Mouse (Mus musculus): Measurements from ENCODE around the gene Cttnbp2. TPM values are rescaled to one million over a fixed set of nuclear protein-coding genes. Genes with fewer than 3 reads are reported as not detected.

The Cttnbp2 gene
- polyA plus RNA-seq, 1 experiment from 2014 or later = 8.6 TPM

- Histone ChIP-seq H3K27ac (replicated peaks) (no peak overlapping the region), H3K9ac (no peak overlapping the region), H3K9me3 (no peaks in the 10 kb centered on the region), H3K4me1 (no peaks in the 10 kb centered on the region), H3K4me3 (no peak overlapping the region), H3K4me2 (no peak overlapping the region; the same call in 1 of the 2 replicates), H3K36me3 (no peaks in the 10 kb centered on the region), H3K27me3 (replicated peaks) (no peaks in the 10 kb centered on the region)
- WGBS = 41% methylated on average over 5 of the region's 5 CpGs
- ATAC-seq (ENCODE audit: extremely low read depth, insufficient number of reproducible peaks, low FRiP score, low TSS enrichment) = no peak
Measured at GRCm38 (mm10) chr6:18499833-18500232, 14.8 kb downstream of the Cttnbp2 start.

DNA sequence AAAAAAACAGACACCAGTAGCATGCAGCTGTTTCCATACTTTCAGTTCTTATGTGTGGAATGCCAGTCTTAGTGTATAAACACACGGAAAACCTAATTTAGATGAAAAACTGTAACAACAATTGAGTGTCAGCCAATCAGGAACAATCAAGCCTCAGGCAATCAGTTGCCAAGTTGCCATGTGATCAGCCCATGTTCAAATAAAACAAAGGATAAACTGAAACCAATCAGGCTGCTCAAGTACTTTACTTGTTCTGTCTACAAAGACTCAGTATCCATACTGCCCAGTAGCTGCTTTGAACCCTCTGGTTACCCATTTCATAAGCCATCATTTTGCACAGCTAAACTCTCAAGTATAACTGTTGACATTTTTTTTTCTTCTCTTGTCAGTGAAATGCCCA lies 21.7 kb downstream of the Cttnbp2 start:
- no peaks in the 10 kb centered on the region for H3K27me3 ChIP-seq (replicated peaks)
- no peak overlapping the region for H3K9ac ChIP-seq
- H3K36me3 ChIP-seq = no peaks in the 10 kb centered on the region
- no peaks in the 10 kb centered on the region for H3K9me3 ChIP-seq
- 74% methylated on average over 1 of the region's 1 CpGs for WGBS
- no peak overlapping the region for H3K4me3 ChIP-seq
- 0 out of 2 replicates have a peak, but pooled peaks cover 4% of the 10 kb centered on the region for H3K4me1 ChIP-seq
- no peak overlapping the region for H3K27ac ChIP-seq (replicated peaks)
- H3K4me2 ChIP-seq = no peak overlapping the region
- no peak for ATAC-seq (ENCODE audit: extremely low read depth, insufficient number of reproducible peaks, low FRiP score, low TSS enrichment)

DNA sequence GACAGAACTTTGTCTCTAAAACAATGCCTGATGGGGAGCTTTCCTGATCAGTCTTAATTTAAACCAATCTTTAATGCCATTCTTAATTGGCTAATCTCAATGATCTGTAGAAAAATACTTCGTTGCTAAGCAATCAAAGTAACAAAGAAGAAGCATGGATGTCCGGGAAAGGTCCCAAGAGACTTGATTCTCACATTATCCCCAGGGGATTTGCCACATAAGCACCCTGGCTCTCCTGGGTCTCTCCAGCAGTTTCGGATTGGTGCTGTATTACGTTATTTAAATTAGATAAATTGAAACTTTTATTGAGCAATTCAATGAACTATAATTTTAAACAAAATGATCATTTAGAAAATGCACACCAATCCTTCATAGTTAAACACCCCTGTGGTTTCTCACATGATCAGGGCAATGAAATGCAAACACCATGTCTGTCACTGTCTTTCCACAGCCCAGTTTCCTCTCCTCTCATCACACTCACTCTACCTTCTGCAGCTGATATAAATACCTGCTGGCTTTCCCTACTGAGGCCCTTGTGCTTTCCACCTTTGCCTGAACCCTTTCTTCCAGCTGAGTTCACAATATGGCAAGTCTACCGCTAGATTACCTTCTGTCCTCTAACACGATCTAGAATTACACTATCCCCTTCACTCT lies 22.3 kb downstream of the Cttnbp2 start:
- H3K4me3 ChIP-seq = no peak overlapping the region
- no peaks in the 10 kb centered on the region for H3K36me3 ChIP-seq
- no peaks in the 10 kb centered on the region for H3K9me3 ChIP-seq
- H3K27me3 ChIP-seq (replicated peaks) = no peaks in the 10 kb centered on the region
- no peak overlapping the region for H3K9ac ChIP-seq
- ATAC-seq (ENCODE audit: extremely low read depth, insufficient number of reproducible peaks, low FRiP score, low TSS enrichment) = no peak
- no peak overlapping the region for H3K27ac ChIP-seq (replicated peaks)
- WGBS = 69% methylated on average over 6 of the region's 6 CpGs
- H3K4me1 ChIP-seq = 0 out of 2 replicates have a peak, but pooled peaks cover 4% of the 10 kb centered on the region
- H3K4me2 ChIP-seq = no peak overlapping the region

GRCm38 (mm10) chr6:18485087-18485486 lies 29.6 kb downstream of the Cttnbp2 start:
- Histone ChIP-seq H3K4me2 (no peak overlapping the region), H3K27me3 (replicated peaks) (no peaks in the 10 kb centered on the region), H3K4me3 (no peak overlapping the region), H3K9ac (no peak overlapping the region), H3K36me3 (no peaks in the 10 kb centered on the region), H3K27ac (replicated peaks) (no peak overlapping the region), H3K4me1 (no peaks in the 10 kb centered on the region), H3K9me3 (no peaks in the 10 kb centered on the region)
- ATAC-seq (ENCODE audit: extremely low read depth, insufficient number of reproducible peaks, low FRiP score, low TSS enrichment) = no peak

DNA sequence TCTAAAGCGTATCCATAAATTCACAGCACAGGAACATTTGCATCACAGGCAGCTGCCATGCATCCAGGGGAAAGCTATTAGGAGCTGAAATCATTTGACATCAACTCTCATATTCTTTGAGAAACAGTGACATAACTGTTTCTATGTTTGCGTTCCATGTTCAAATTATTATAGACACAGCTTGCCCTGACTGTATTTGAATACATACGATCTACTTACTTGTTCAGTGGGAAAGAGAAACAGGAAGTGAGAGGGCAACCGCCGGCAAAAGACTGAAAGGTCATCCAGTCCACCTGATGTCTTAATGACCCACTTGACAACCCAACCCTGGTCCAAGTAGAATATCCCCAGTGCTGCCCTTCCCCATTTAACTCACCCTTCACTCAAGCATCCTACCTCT lies 30.6 kb downstream of the Cttnbp2 start:
- no peak for ATAC-seq (ENCODE audit: extremely low read depth, insufficient number of reproducible peaks, low FRiP score, low TSS enrichment)
- Histone ChIP-seq H3K4me1 (no peaks in the 10 kb centered on the region), H3K36me3 (no peaks in the 10 kb centered on the region), H3K4me2 (no peak overlapping the region), H3K9ac (no peak overlapping the region), H3K9me3 (no peaks in the 10 kb centered on the region), H3K4me3 (no peak overlapping the region), H3K27me3 (replicated peaks) (no peaks in the 10 kb centered on the region), H3K27ac (replicated peaks) (no peak overlapping the region)
- WGBS = 77% methylated on average over 5 of the region's 5 CpGs

DNA sequence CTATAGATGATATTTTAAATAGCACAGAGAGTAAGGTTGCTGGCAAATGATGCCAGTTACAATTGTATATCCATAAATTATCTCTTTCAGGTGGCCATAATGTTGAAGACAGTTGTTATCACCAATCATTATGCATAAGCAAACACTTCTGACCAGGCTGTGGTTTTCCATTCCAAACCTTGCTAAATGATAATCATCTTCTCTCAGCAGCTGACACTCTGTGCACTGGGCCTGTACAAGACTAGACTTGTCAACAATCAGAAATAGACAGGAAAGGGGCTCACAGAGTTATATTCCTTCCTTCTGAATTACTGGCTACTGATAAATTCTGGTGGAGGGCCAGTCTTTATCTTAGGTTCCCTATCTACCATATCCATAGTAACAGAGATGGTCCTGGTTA lies 32.1 kb downstream of the Cttnbp2 start:
- H3K4me2 ChIP-seq = no peak overlapping the region
- H3K9me3 ChIP-seq = no peaks in the 10 kb centered on the region
- no peak overlapping the region for H3K27ac ChIP-seq (replicated peaks)
- no peak for ATAC-seq (ENCODE audit: extremely low read depth, insufficient number of reproducible peaks, low FRiP score, low TSS enrichment)
- H3K36me3 ChIP-seq = 0 out of 2 replicates have a peak, but pooled peaks cover 2% of the 10 kb centered on the region
- H3K9ac ChIP-seq = no peak overlapping the region
- no peaks in the 10 kb centered on the region for H3K27me3 ChIP-seq (replicated peaks)
- no peak overlapping the region for H3K4me3 ChIP-seq
- H3K4me1 ChIP-seq = no peaks in the 10 kb centered on the region

GRCm38 (mm10) chr6:18481781-18482180 lies 32.9 kb downstream of the Cttnbp2 start:
- WGBS = 67% methylated on average over 3 of the region's 3 CpGs
- no peak overlapping the region for H3K4me2 ChIP-seq
- no peaks in the 10 kb centered on the region for H3K4me1 ChIP-seq
- 0 out of 2 replicates have a peak, but pooled peaks cover 2% of the 10 kb centered on the region for H3K36me3 ChIP-seq
- H3K9ac ChIP-seq = no peak overlapping the region
- ATAC-seq (ENCODE audit: extremely low read depth, insufficient number of reproducible peaks, low FRiP score, low TSS enrichment) = no peak
- no peaks in the 10 kb centered on the region for H3K9me3 ChIP-seq
- H3K27me3 ChIP-seq (replicated peaks) = no peaks in the 10 kb centered on the region
- no peak overlapping the region for H3K4me3 ChIP-seq
- no peak overlapping the region for H3K27ac ChIP-seq (replicated peaks)

- ATAC-seq (ENCODE audit: extremely low read depth, insufficient number of reproducible peaks, low FRiP score, low TSS enrichment) = no peak
- H3K9me3 ChIP-seq = no peaks in the 10 kb centered on the region
- 63% methylated on average over 1 of the region's 1 CpGs for WGBS
Measured at GRCm38 (mm10) chr6:18477313-18477930, 37.2 kb downstream of the Cttnbp2 start.

GRCm38 (mm10) chr6:18474983-18475382 lies 39.7 kb downstream of the Cttnbp2 start:
- Histone ChIP-seq H3K4me3 (no peak overlapping the region), H3K4me2 (no peak overlapping the region), H3K27ac (replicated peaks) (no peak overlapping the region), H3K27me3 (replicated peaks) (no peaks in the 10 kb centered on the region), H3K36me3 (0 out of 2 replicates have a peak, but pooled peaks cover 2% of the 10 kb centered on the region), H3K9ac (no peak overlapping the region), H3K9me3 (no peaks in the 10 kb centered on the region), H3K4me1 (no peaks in the 10 kb centered on the region)
- WGBS = 68% methylated on average over 2 of the region's 2 CpGs
- ATAC-seq (ENCODE audit: extremely low read depth, insufficient number of reproducible peaks, low FRiP score, low TSS enrichment) = no peak

More at GRCm38 (mm10) chr6:18477313-18477930, 37.2 kb downstream of the Cttnbp2 start:
- Histone ChIP-seq H3K4me2 (no peak overlapping the region), H3K4me1 (no peaks in the 10 kb centered on the region), H3K4me3 (no peak overlapping the region), H3K27ac (replicated peaks) (no peak overlapping the region), H3K27me3 (replicated peaks) (no peaks in the 10 kb centered on the region), H3K9ac (no peak overlapping the region), H3K36me3 (0 out of 2 replicates have a peak, but pooled peaks cover 2% of the 10 kb centered on the region)

DNA sequence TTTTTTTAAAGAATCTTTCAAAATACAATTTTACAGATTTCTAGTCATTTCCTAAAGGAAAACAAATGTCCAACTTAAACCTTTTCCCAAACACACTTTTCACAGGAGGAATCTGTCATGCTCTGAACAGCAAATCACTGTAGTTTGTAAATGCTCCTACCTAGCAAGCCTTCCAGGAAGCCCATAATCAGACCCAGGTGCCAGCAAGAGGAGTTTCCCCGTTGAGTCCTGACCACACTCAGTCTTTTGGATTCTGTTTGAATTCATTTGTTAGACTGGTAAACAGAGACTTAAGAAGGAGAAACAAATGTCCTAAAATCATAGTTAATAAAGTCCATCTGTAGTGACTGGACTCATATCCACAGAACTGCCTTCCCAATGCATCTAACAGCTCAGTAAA lies 40.1 kb downstream of the Cttnbp2 start:
- H3K4me3 ChIP-seq = no peak overlapping the region
- H3K27ac ChIP-seq (replicated peaks) = no peak overlapping the region
- no peaks in the 10 kb centered on the region for H3K9me3 ChIP-seq
- whole genome bisulfite sequencing = 54% methylated on average over 1 of the region's 1 CpGs
- no peak overlapping the region for H3K9ac ChIP-seq
- H3K4me2 ChIP-seq = no peak overlapping the region
- H3K27me3 ChIP-seq (replicated peaks) = no peaks in the 10 kb centered on the region
- H3K4me1 ChIP-seq = no peaks in the 10 kb centered on the region
- ATAC-seq (ENCODE audit: extremely low read depth, insufficient number of reproducible peaks, low FRiP score, low TSS enrichment) = no peak
- 0 out of 2 replicates have a peak, but pooled peaks cover 2% of the 10 kb centered on the region for H3K36me3 ChIP-seq

DNA sequence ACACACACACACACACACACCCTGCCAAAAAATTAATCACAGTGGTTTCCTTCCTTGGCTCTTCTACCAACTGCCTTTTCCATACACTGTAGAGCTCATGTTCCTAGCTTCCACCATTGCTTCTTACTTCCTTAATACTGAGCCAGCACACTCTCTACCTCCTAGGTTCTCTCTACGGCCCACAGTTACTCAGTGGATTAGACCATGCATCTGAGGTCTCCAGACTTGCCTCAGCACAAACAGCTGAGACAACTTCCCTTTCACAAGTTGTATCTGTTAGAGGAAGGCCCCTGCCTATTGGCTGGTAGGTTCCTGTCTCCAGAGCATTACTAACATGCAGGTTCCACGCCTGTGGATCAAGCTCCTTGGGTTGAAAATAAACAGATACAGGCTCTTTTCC lies 45.4 kb downstream of the Cttnbp2 start:
- Histone ChIP-seq H3K27me3 (replicated peaks) (no peaks in the 10 kb centered on the region), H3K4me2 (no peak overlapping the region), H3K9me3 (no peaks in the 10 kb centered on the region), H3K4me1 (no peaks in the 10 kb centered on the region), H3K9ac (no peak overlapping the region), H3K36me3 (no peaks in the 10 kb centered on the region), H3K4me3 (no peak overlapping the region), H3K27ac (replicated peaks) (no peak overlapping the region)
- WGBS = 53% methylated on average over 2 of the region's 2 CpGs
- no peak for ATAC-seq (ENCODE audit: extremely low read depth, insufficient number of reproducible peaks, low FRiP score, low TSS enrichment)

- WGBS = 44% methylated on average over 2 of the region's 2 CpGs
- no peak overlapping the region for H3K4me3 ChIP-seq
- no peak overlapping the region for H3K4me2 ChIP-seq
- H3K9me3 ChIP-seq = no peaks in the 10 kb centered on the region
- no peak overlapping the region for H3K27ac ChIP-seq (replicated peaks)
- no peaks in the 10 kb centered on the region for H3K27me3 ChIP-seq (replicated peaks)
- H3K9ac ChIP-seq = no peak overlapping the region
- ATAC-seq (ENCODE audit: extremely low read depth, insufficient number of reproducible peaks, low FRiP score, low TSS enrichment) = no peak
- no peaks in the 10 kb centered on the region for H3K36me3 ChIP-seq
- H3K4me1 ChIP-seq = no peaks in the 10 kb centered on the region
Measured at GRCm38 (mm10) chr6:18467777-18468176, 46.9 kb downstream of the Cttnbp2 start.
